22 mouse cellular contexts compared by ENCODE assay signal in genomic region chr4:132131790-132132189, GRCm38 (mm10). TPM values are rescaled to one million over a fixed set of nuclear protein-coding genes. Genes with fewer than 3 reads are reported as not detected.
DNase-seq lines count a peak whose midpoint lies in the region.
"Had no signal": no experiment of that assay in that cellular context is flagged by ENCODE, and none has a peak within 500 bp of the region (broad histone marks: within the 10 kb centered on the region; RNA-seq: fewer than 3 reads in every experiment).

No protein-coding gene starts in this region.

- DNase-seq in frontal cortex, postnatal 36 days (ENCODE audit: low spot score in 2 of 2), result peak; percentile 30 to 47
- DNase-seq in frontal cortex, postnatal 14 days (ENCODE audit: low spot score in 2 of 2), result no peak
- peak; percentile 25 to 43 for DNase-seq in layer of hippocampus, adult 8-10 months (ENCODE audit: low spot score in 2 of 2)
- no peak for DNase-seq in layer of hippocampus, postnatal 14 days (ENCODE audit: low spot score in 2 of 2)
- DNase-seq in right cerebral cortex, adult 2 months (ENCODE audit: low spot score in 2 of 2), result peak; percentile 41 to 50
- DNase-seq in right cerebral cortex, postnatal 14 days, result no peak
- DNase-seq in spleen, postnatal 10 days (ENCODE audit: low spot score in 2 of 2), result no peak
- DNase-seq: adrenal gland, postnatal 14 days; cerebellum, adult 18-20 months; cerebellum, postnatal 10 days; gastrocnemius, postnatal 14 days; heart, postnatal 10 days; kidney, adult 2 months; kidney, postnatal 36 days; lung, embryonic 14.5 days; thymus, adult 18-20 months; thymus, postnatal 36 days had no signal

RNA-seq across cellular contexts. Expression of gene Oprd1, which starts 12.5 kb away (rescaled TPM):
- 10 to 100 TPM in 3 of 4 experiments, 1 to 10 TPM in 1; 9.2 to 13.4 (median 11.9) TPM for total RNA-seq in layer of hippocampus, adult 8-10 months (2022)
- 1 to 10 TPM; 7.5 to 8.5 TPM for total RNA-seq in layer of hippocampus, postnatal 14 days (2021)
- total RNA-seq: granulocyte monocyte progenitor cell, adult 5-6 weeks; hematopoietic stem cell, adult 5-6 weeks; liver, adult 2 months; megakaryocyte, adult 5-6 weeks; neutrophil, adult 5-6 weeks had no signal

RNA-seq across cellular contexts. Expression of gene Epb41, which starts 56.7 kb away (rescaled TPM):
- total RNA-seq in layer of hippocampus, adult 8-10 months (2022), result 10 to 100 TPM; 23.0 to 27.9 (median 25.7) TPM
- total RNA-seq in layer of hippocampus, postnatal 14 days (2021), result 10 to 100 TPM; 28.3 to 31.3 TPM

RNA-seq across cellular contexts. Expression of gene Gm10300, which starts 57.3 kb away (rescaled TPM):
- total RNA-seq in layer of hippocampus, adult 8-10 months (2022), result under 1 TPM in 2 of 4 experiments, not detected in 2; 0.20 to 0.23 TPM
- not detected for total RNA-seq in layer of hippocampus, postnatal 14 days (2021)

Comparison
In these comparisons a context has a peak if more than half of its experiments do, and no peak if none do; other contexts are left out.
1. DNase-seq: peak in frontal cortex, postnatal 36 days (2 of 2), layer of hippocampus, adult 8-10 months (2 of 2) and right cerebral cortex, adult 2 months (2 of 2); none in frontal cortex, postnatal 14 days (0 of 2), layer of hippocampus, postnatal 14 days (0 of 2), right cerebral cortex, postnatal 14 days (single experiment) and spleen, postnatal 10 days (0 of 2).